ENCODE assay signal across 21 mouse cellular contexts in genomic region chr4:142467920-142468319, GRCm38 (mm10).
DNase-seq lines count a peak whose midpoint lies in the region; ATAC-seq lines count a peak whose summit lies in the region.
"Had no signal": no experiment of that assay in that cellular context is flagged by ENCODE, and none has a peak within 500 bp of the region (broad histone marks: within the 10 kb centered on the region; RNA-seq: fewer than 3 reads in every experiment).

No protein-coding gene starts in this region.

- H3K9ac ChIP-seq in hindbrain, embryonic 14.5 days = no peak overlapping the region
- H3K9ac ChIP-seq in hindbrain, embryonic 11.5 days (ENCODE audit: low read depth, low read length) = no peak overlapping the region
- H3K9ac ChIP-seq in midbrain, embryonic 14.5 days (replicated peaks; ENCODE audit: low read length) = no peak overlapping the region
- H3K9ac ChIP-seq: embryonic facial prominence, embryonic 15.5 days; intestine, embryonic 15.5 days; limb, embryonic 13.5 days; liver, embryonic 14.5 days; lung, embryonic 15.5 days; midbrain, embryonic 12.5 days had no signal

- no peaks in the 10 kb centered on the region for H3K9me3 ChIP-seq in hindbrain, embryonic 10.5 days
- no peaks in the 10 kb centered on the region for H3K9me3 ChIP-seq in hindbrain, embryonic 14.5 days (ENCODE audit: control insufficient read depth, low read length)
- H3K9me3 ChIP-seq in hindbrain, embryonic 11.5 days (ENCODE audit: control insufficient read depth, low read length) = no peaks in the 10 kb centered on the region
- H3K9me3 ChIP-seq in midbrain, embryonic 14.5 days (ENCODE audit: control insufficient read depth, low read length) = no peaks in the 10 kb centered on the region
- H3K9me3 ChIP-seq: embryonic facial prominence, embryonic 15.5 days; intestine, embryonic 15.5 days; limb, embryonic 13.5 days; lung, embryonic 15.5 days; midbrain, embryonic 12.5 days had no signal

- no peak overlapping the region for H3K4me3 ChIP-seq in hindbrain, embryonic 10.5 days
- H3K4me3 ChIP-seq in hindbrain, embryonic 14.5 days (replicated peaks; ENCODE audit: low read length) = no peak overlapping the region
- H3K4me3 ChIP-seq in hindbrain, embryonic 11.5 days (ENCODE audit: low read depth, low read length) = no peak overlapping the region
- no peak overlapping the region for H3K4me3 ChIP-seq in midbrain, embryonic 14.5 days (replicated peaks; ENCODE audit: low read depth, low read length)
- H3K4me3 ChIP-seq: embryonic facial prominence, embryonic 15.5 days; heart, adult 2 months; intestine, embryonic 15.5 days; limb, embryonic 13.5 days; lung, embryonic 15.5 days; midbrain, embryonic 12.5 days had no signal

- no peaks in the 10 kb centered on the region for H3K27me3 ChIP-seq in hindbrain, embryonic 10.5 days (ENCODE audit: insufficient read depth, poor library complexity, severe bottlenecking)
- H3K27me3 ChIP-seq in hindbrain, embryonic 14.5 days (ENCODE audit: control insufficient read depth, insufficient read depth, low read length) = no peaks in the 10 kb centered on the region
- H3K27me3 ChIP-seq in hindbrain, embryonic 11.5 days (ENCODE audit: control insufficient read depth, insufficient read depth, low read length) = no peaks in the 10 kb centered on the region
- no peaks in the 10 kb centered on the region for H3K27me3 ChIP-seq in midbrain, embryonic 14.5 days (ENCODE audit: control insufficient read depth, insufficient read depth, low read length)
- H3K27me3 ChIP-seq: embryonic facial prominence, embryonic 15.5 days; intestine, embryonic 15.5 days; limb, embryonic 13.5 days; lung, embryonic 15.5 days; midbrain, embryonic 12.5 days had no signal

- H3K27ac ChIP-seq in hindbrain, embryonic 10.5 days = peak overlapping the region; percentile 24; the same call in 1 of the 2 replicates
- no peak overlapping the region for H3K27ac ChIP-seq in hindbrain, embryonic 14.5 days
- peak overlapping the region; percentile 1; the same call in 1 of the 2 replicates for H3K27ac ChIP-seq in hindbrain, embryonic 11.5 days (ENCODE audit: low read depth, low read length)
- 0 out of 2 replicates have a peak overlapping the region, but pooled peaks have one; percentile 15 for H3K27ac ChIP-seq in midbrain, embryonic 14.5 days (replicated peaks; ENCODE audit: low read depth, low read length)
- H3K27ac ChIP-seq: embryonic facial prominence, embryonic 15.5 days; heart, adult 2 months; intestine, embryonic 15.5 days; limb, embryonic 13.5 days; liver, embryonic 14.5 days; lung, embryonic 15.5 days; macrophage; midbrain, embryonic 12.5 days; stomach, postnatal 0 days had no signal

- H3K4me2 ChIP-seq in hindbrain, embryonic 14.5 days (replicated peaks) = no peak overlapping the region
- H3K4me2 ChIP-seq in hindbrain, embryonic 11.5 days (replicated peaks; ENCODE audit: low read depth, low read length) = no peak overlapping the region
- H3K4me2 ChIP-seq in midbrain, embryonic 14.5 days (ENCODE audit: low read length) = no peak overlapping the region
- H3K4me2 ChIP-seq: embryonic facial prominence, embryonic 15.5 days; intestine, embryonic 15.5 days; limb, embryonic 13.5 days; lung, embryonic 15.5 days; midbrain, embryonic 12.5 days had no signal

- WGBS in hindbrain, embryonic 10.5 days = 47% methylated on average over 6 of the region's 6 CpGs
- WGBS in hindbrain, embryonic 14.5 days = 34% methylated on average over 6 of the region's 6 CpGs
- 47% methylated on average over 6 of the region's 6 CpGs for WGBS in hindbrain, embryonic 11.5 days
- 33% methylated on average over 6 of the region's 6 CpGs for WGBS in midbrain, embryonic 14.5 days

- DNase-seq in hindbrain, embryonic 10.5 days (ENCODE audit: low spot score) = peak; percentile 16
- DNase-seq in hindbrain, embryonic 14.5 days (ENCODE audit: low spot score) = no peak
- DNase-seq in cerebellum, adult 9-10 months = peak; percentile 51
- DNase-seq in hindbrain, embryonic 11.5 days (ENCODE audit: low spot score) = no peak
- DNase-seq in midbrain, embryonic 14.5 days = no peak
- DNase-seq in adrenal gland, postnatal 14 days = no peak
- no peak for DNase-seq in kidney, postnatal 14 days
- DNase-seq: B cell, adult 2 months; gastrocnemius, postnatal 14 days; heart, adult 2 months; heart, postnatal 36 days; kidney, postnatal 4 days; retina, postnatal 1 day had no signal

- ATAC-seq in hindbrain, embryonic 14.5 days (ENCODE audit: low FRiP score) = no peak
- peak; percentile 51; the same call in 1 of the 2 replicates for ATAC-seq in hindbrain, embryonic 11.5 days (ENCODE audit: low FRiP score)
- ATAC-seq in midbrain, embryonic 14.5 days (ENCODE audit: low FRiP score, low TSS enrichment) = no peak
- ATAC-seq: intestine, embryonic 15.5 days had no signal

- peaks cover 22% of the 10 kb centered on the region for H3K36me3 ChIP-seq in hindbrain, embryonic 10.5 days
- H3K36me3 ChIP-seq in hindbrain, embryonic 14.5 days (replicated peaks; ENCODE audit: control insufficient read depth, insufficient read depth) = no peaks in the 10 kb centered on the region
- H3K36me3 ChIP-seq in hindbrain, embryonic 11.5 days (ENCODE audit: control insufficient read depth, insufficient read depth, low read length) = no peaks in the 10 kb centered on the region
- no peaks in the 10 kb centered on the region for H3K36me3 ChIP-seq in midbrain, embryonic 14.5 days (ENCODE audit: control insufficient read depth, insufficient read depth, low read length)
- H3K36me3 ChIP-seq: embryonic facial prominence, embryonic 15.5 days; intestine, embryonic 15.5 days; lung, embryonic 15.5 days; midbrain, embryonic 12.5 days had no signal

- peaks cover 14% of the 10 kb centered on the region for H3K4me1 ChIP-seq in hindbrain, embryonic 10.5 days (replicated peaks)
- H3K4me1 ChIP-seq in hindbrain, embryonic 14.5 days (replicated peaks; ENCODE audit: control insufficient read depth, insufficient read depth, low read length) = peaks cover 10% of the 10 kb centered on the region; the same call in 1 of the 2 replicates
- no peaks in the 10 kb centered on the region for H3K4me1 ChIP-seq in hindbrain, embryonic 11.5 days (replicated peaks; ENCODE audit: control insufficient read depth, insufficient read depth, low read length)
- H3K4me1 ChIP-seq in midbrain, embryonic 14.5 days (ENCODE audit: control insufficient read depth, insufficient read depth, low read length) = peaks cover 4% of the 10 kb centered on the region; the same call in 1 of the 2 replicates
- H3K4me1 ChIP-seq: embryonic facial prominence, embryonic 15.5 days; intestine, embryonic 15.5 days; lung, embryonic 15.5 days had no signal

Comparison
In these comparisons a context has a peak if more than half of its experiments do, and no peak if none do; other contexts are left out.
1. DNase-seq: peak in hindbrain, embryonic 10.5 days (single experiment) and cerebellum, adult 9-10 months (single experiment); none in hindbrain, embryonic 14.5 days (single experiment), hindbrain, embryonic 11.5 days (single experiment), midbrain, embryonic 14.5 days (single experiment), adrenal gland, postnatal 14 days (single experiment) and kidney, postnatal 14 days (single experiment).